Mouse (Mus musculus): ENCODE measurements around the gene F13b.

The F13b gene

GRCm38 (mm10) chr1:139501258-139501752 lies at the start of gene F13b:
Gene F13b (plus strand): TSS chr1:139501702.
- no peak for DNase-seq (ENCODE audit: low spot score)

GRCm38 (mm10) chr1:139454340-139455225 lies 46.9 kb upstream of the F13b start, which contains the start of gene Aspm:
Gene Aspm (plus strand): TSS chr1:139454772.
- peak; percentile 84 for DNase-seq (ENCODE audit: low spot score)

GRCm38 (mm10) chr1:139455226-139455869 lies 46.2 kb upstream of the F13b start:
- no peak for DNase-seq (ENCODE audit: low spot score)

GRCm38 (mm10) chr1:139460807-139461206 lies 40.7 kb upstream of the F13b start:
- no peak for DNase-seq (ENCODE audit: low spot score)

GRCm38 (mm10) chr1:139465936-139466335 lies 35.6 kb upstream of the F13b start:
- no peak for DNase-seq (ENCODE audit: low spot score)

- DNase-seq (ENCODE audit: low spot score): no peak
These were observed 22.6 kb upstream of the F13b start for GRCm38 (mm10) chr1:139478898-139479297.

GRCm38 (mm10) chr1:139480246-139480645 lies 21.3 kb upstream of the F13b start:
- DNase-seq (ENCODE audit: low spot score): no peak

- DNase-seq (ENCODE audit: low spot score): no peak
These were observed 20.4 kb upstream of the F13b start for GRCm38 (mm10) chr1:139481146-139481545.

- DNase-seq (ENCODE audit: low spot score): no peak
These were observed 6.9 kb upstream of the F13b start for GRCm38 (mm10) chr1:139494630-139495029.

- no peak for DNase-seq (ENCODE audit: low spot score)
These were observed 6.1 kb upstream of the F13b start for GRCm38 (mm10) chr1:139495408-139495807.

- peak; percentile 71 for DNase-seq (ENCODE audit: low spot score)
These were observed 5.3 kb upstream of the F13b start for GRCm38 (mm10) chr1:139496212-139496611.

- no peak for DNase-seq (ENCODE audit: low spot score)
These were observed 1.8 kb upstream of the F13b start for GRCm38 (mm10) chr1:139499751-139500150.

- no peak for DNase-seq (ENCODE audit: low spot score)
These were observed 13.1 kb downstream of the F13b start for GRCm38 (mm10) chr1:139514556-139514955.

GRCm38 (mm10) chr1:139548536-139548935 lies 47.0 kb downstream of the F13b start:
- DNase-seq (ENCODE audit: low spot score): no peak

GRCm38 (mm10) chr1:139551311-139551710 lies 49.8 kb downstream of the F13b start:
- no peak for DNase-seq (ENCODE audit: low spot score)

GRCm38 (mm10) chr1:139560024-139560423 lies 58.5 kb downstream of the F13b start, which contains the start of gene Cfhr1:
Gene Cfhr1 (minus strand): TSS chr1:139560272.
- DNase-seq (ENCODE audit: low spot score): no peak

Measured in ovary, adult 18-20 months (tissue).